Mouse (Mus musculus): ENCODE results near the gene Cxcl17. TPM values are rescaled to one million over a fixed set of nuclear protein-coding genes. Genes with fewer than 3 reads are reported as not detected.
A peak's percentile ranks its signal among the peaks of the same experiment; 100 is the strongest.

Gene Cxcl17
- polyA plus RNA-seq, 1 experiment from 2014 or later = not detected

- Histone ChIP-seq H3K4me1 (ENCODE audit: control insufficient read depth, insufficient read depth, low read length) (peaks cover 13% of the 10 kb centered on the region), H3K9ac (ENCODE audit: low read depth, low read length) (no peak overlapping the region), H3K27ac (ENCODE audit: low read depth, low read length) (no peak overlapping the region), H3K4me3 (ENCODE audit: low read depth, low read length) (no peak overlapping the region), H3K4me2 (no peak overlapping the region), H3K27me3 (ENCODE audit: control insufficient read depth, insufficient read depth, low read length) (peaks cover 10% of the 10 kb centered on the region; the same call in 1 of the 2 replicates), H3K36me3 (ENCODE audit: control insufficient read depth, insufficient read depth, low read length) (peaks cover 2% of the 10 kb centered on the region; the same call in 1 of the 2 replicates), H3K9me3 (replicated peaks; ENCODE audit: control insufficient read depth, low read length) (no peaks in the 10 kb centered on the region)
- 49% methylated on average over 8 of the region's 8 CpGs for WGBS (ENCODE audit: insufficient replicate concordance)
- ATAC-seq (replicated peaks; ENCODE audit: insufficient number of reproducible peaks, low FRiP score, low TSS enrichment) = no peak
Measured at GRCm38 (mm10) chr7:25390054-25390770, 22.5 kb downstream of the Cxcl17 start.

GRCm38 (mm10) chr7:25388916-25389315 is 23.8 kb downstream of the Cxcl17 start:
- Histone ChIP-seq H3K4me1 (ENCODE audit: control insufficient read depth, insufficient read depth, low read length) (peaks cover 5% of the 10 kb centered on the region; the same call in 1 of the 2 replicates), H3K9ac (ENCODE audit: low read depth, low read length) (no peak overlapping the region), H3K27me3 (ENCODE audit: control insufficient read depth, insufficient read depth, low read length) (peaks cover 9% of the 10 kb centered on the region; the same call in 1 of the 2 replicates), H3K27ac (ENCODE audit: low read depth, low read length) (no peak overlapping the region), H3K9me3 (replicated peaks; ENCODE audit: control insufficient read depth, low read length) (no peaks in the 10 kb centered on the region), H3K4me3 (ENCODE audit: low read depth, low read length) (no peak overlapping the region), H3K36me3 (ENCODE audit: control insufficient read depth, insufficient read depth, low read length) (peaks cover 2% of the 10 kb centered on the region; the same call in 1 of the 2 replicates), H3K4me2 (no peak overlapping the region)
- no peak for ATAC-seq (replicated peaks; ENCODE audit: insufficient number of reproducible peaks, low FRiP score, low TSS enrichment)
- WGBS (ENCODE audit: insufficient replicate concordance) = 78% methylated on average over 7 of the region's 7 CpGs

GRCm38 (mm10) chr7:25387811-25388440 is 24.8 kb downstream of the Cxcl17 start:
- Histone ChIP-seq H3K4me3 (ENCODE audit: low read depth, low read length) (no peak overlapping the region), H3K9me3 (replicated peaks; ENCODE audit: control insufficient read depth, low read length) (no peaks in the 10 kb centered on the region), H3K27me3 (ENCODE audit: control insufficient read depth, insufficient read depth, low read length) (0 out of 2 replicates have a peak, but pooled peaks cover 5% of the 10 kb centered on the region), H3K9ac (ENCODE audit: low read depth, low read length) (no peak overlapping the region), H3K27ac (ENCODE audit: low read depth, low read length) (no peak overlapping the region), H3K36me3 (ENCODE audit: control insufficient read depth, insufficient read depth, low read length) (peaks cover 2% of the 10 kb centered on the region; the same call in 1 of the 2 replicates), H3K4me2 (no peak overlapping the region), H3K4me1 (ENCODE audit: control insufficient read depth, insufficient read depth, low read length) (peaks cover 5% of the 10 kb centered on the region; the same call in 1 of the 2 replicates)
- ATAC-seq (replicated peaks; ENCODE audit: insufficient number of reproducible peaks, low FRiP score, low TSS enrichment) = no peak
- 89% methylated on average over 18 of the region's 18 CpGs for WGBS (ENCODE audit: insufficient replicate concordance)

- no peak overlapping the region for H3K4me2 ChIP-seq
- no peaks in the 10 kb centered on the region; the same call in 1 of the 2 replicates for H3K36me3 ChIP-seq (ENCODE audit: control insufficient read depth, insufficient read depth, low read length)
- no peak; the same call in 1 of the 2 replicates for ATAC-seq (replicated peaks; ENCODE audit: insufficient number of reproducible peaks, low FRiP score, low TSS enrichment)
- H3K9ac ChIP-seq (ENCODE audit: low read depth, low read length) = no peak overlapping the region
- H3K4me3 ChIP-seq (ENCODE audit: low read depth, low read length) = no peak overlapping the region
- H3K27me3 ChIP-seq (ENCODE audit: control insufficient read depth, insufficient read depth, low read length) = no peaks in the 10 kb centered on the region
- 69% methylated on average over 12 of the region's 12 CpGs for WGBS (ENCODE audit: insufficient replicate concordance)
- no peaks in the 10 kb centered on the region for H3K9me3 ChIP-seq (replicated peaks; ENCODE audit: control insufficient read depth, low read length)
- H3K4me1 ChIP-seq (ENCODE audit: control insufficient read depth, insufficient read depth, low read length) = peaks cover 5% of the 10 kb centered on the region; the same call in 1 of the 2 replicates
- peak overlapping the region; percentile 24; the same call in 1 of the 2 replicates for H3K27ac ChIP-seq (ENCODE audit: low read depth, low read length)
Measured at GRCm38 (mm10) chr7:25385850-25386555, 26.7 kb downstream of the Cxcl17 start.

- no peak for ATAC-seq (replicated peaks; ENCODE audit: insufficient number of reproducible peaks, low FRiP score, low TSS enrichment)
- H3K36me3 ChIP-seq (ENCODE audit: control insufficient read depth, insufficient read depth, low read length) = no peaks in the 10 kb centered on the region; the same call in 1 of the 2 replicates
- whole genome bisulfite sequencing (ENCODE audit: insufficient replicate concordance) = 90% methylated on average over 12 of the region's 12 CpGs
- H3K4me2 ChIP-seq = no peak overlapping the region
- no peak overlapping the region for H3K4me3 ChIP-seq (ENCODE audit: low read depth, low read length)
- no peak overlapping the region for H3K9ac ChIP-seq (ENCODE audit: low read depth, low read length)
- peaks cover 3% of the 10 kb centered on the region; the same call in 1 of the 2 replicates for H3K27me3 ChIP-seq (ENCODE audit: control insufficient read depth, insufficient read depth, low read length)
- H3K4me1 ChIP-seq (ENCODE audit: control insufficient read depth, insufficient read depth, low read length) = peaks cover 9% of the 10 kb centered on the region
- H3K27ac ChIP-seq (ENCODE audit: low read depth, low read length) = no peak overlapping the region
- no peaks in the 10 kb centered on the region for H3K9me3 ChIP-seq (replicated peaks; ENCODE audit: control insufficient read depth, low read length)
Measured at GRCm38 (mm10) chr7:25385259-25385658, 27.4 kb downstream of the Cxcl17 start.

DNA sequence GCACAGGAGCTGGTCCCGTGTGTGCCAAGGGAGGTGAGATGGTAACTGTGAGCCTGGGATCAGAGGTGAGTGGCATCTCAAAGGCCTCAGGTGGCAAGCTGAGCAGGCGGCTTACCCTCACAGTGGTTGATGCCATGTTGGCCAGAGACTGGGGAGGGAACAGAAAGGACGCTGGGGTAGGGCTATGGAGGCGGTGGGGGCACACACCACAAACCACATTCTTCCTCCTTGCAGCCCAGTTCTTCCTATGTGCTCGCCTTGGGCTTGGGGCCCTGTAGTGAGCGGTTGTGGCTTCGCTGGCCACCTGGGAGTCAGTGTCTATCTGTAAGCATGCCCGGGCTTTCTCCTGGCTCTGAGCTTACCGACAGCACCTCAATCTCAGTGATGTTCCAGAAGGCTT is 27.9 kb downstream of the Cxcl17 start:
- H3K9ac ChIP-seq (ENCODE audit: low read depth, low read length) = no peak overlapping the region
- H3K27me3 ChIP-seq (ENCODE audit: control insufficient read depth, insufficient read depth, low read length) = peaks cover 3% of the 10 kb centered on the region; the same call in 1 of the 2 replicates
- no peaks in the 10 kb centered on the region for H3K9me3 ChIP-seq (replicated peaks; ENCODE audit: control insufficient read depth, low read length)
- H3K4me1 ChIP-seq (ENCODE audit: control insufficient read depth, insufficient read depth, low read length) = peaks cover 10% of the 10 kb centered on the region
- no peaks in the 10 kb centered on the region; the same call in 1 of the 2 replicates for H3K36me3 ChIP-seq (ENCODE audit: control insufficient read depth, insufficient read depth, low read length)
- no peak for ATAC-seq (replicated peaks; ENCODE audit: insufficient number of reproducible peaks, low FRiP score, low TSS enrichment)
- H3K27ac ChIP-seq (ENCODE audit: low read depth, low read length) = no peak overlapping the region
- H3K4me2 ChIP-seq = no peak overlapping the region
- WGBS (ENCODE audit: insufficient replicate concordance) = 84% methylated on average over 9 of the region's 9 CpGs
- no peak overlapping the region for H3K4me3 ChIP-seq (ENCODE audit: low read depth, low read length)

DNA sequence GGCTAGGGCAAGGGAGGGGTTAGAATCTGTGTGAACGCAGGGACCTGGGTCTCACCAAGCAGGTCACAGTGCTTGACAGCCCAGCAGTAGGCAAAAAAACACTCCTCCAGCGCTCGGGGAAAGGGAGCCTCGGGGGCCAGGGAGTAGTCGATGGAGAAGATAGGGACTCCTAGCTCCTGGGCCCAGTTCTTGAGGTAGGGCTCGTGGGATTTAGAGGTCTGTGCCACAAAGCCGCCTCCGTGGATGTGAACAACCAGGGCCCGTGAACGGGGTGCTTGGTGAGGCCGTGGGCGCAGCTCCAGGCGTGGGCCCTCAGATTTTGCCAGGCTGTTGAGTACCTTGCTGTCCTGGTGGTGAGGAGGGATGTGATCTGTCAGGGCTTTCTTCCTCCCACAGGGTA is 28.4 kb downstream of the Cxcl17 start:
- Histone ChIP-seq H3K27me3 (ENCODE audit: control insufficient read depth, insufficient read depth, low read length) (peaks cover 3% of the 10 kb centered on the region; the same call in 1 of the 2 replicates), H3K4me2 (no peak overlapping the region), H3K4me1 (ENCODE audit: control insufficient read depth, insufficient read depth, low read length) (peaks cover 14% of the 10 kb centered on the region), H3K27ac (ENCODE audit: low read depth, low read length) (no peak overlapping the region), H3K36me3 (ENCODE audit: control insufficient read depth, insufficient read depth, low read length) (no peaks in the 10 kb centered on the region; the same call in 1 of the 2 replicates), H3K4me3 (ENCODE audit: low read depth, low read length) (no peak overlapping the region), H3K9me3 (replicated peaks; ENCODE audit: control insufficient read depth, low read length) (no peaks in the 10 kb centered on the region), H3K9ac (ENCODE audit: low read depth, low read length) (no peak overlapping the region)
- ATAC-seq (replicated peaks; ENCODE audit: insufficient number of reproducible peaks, low FRiP score, low TSS enrichment) = no peak
- 83% methylated on average over 13 of the region's 13 CpGs for WGBS (ENCODE audit: insufficient replicate concordance)

DNA sequence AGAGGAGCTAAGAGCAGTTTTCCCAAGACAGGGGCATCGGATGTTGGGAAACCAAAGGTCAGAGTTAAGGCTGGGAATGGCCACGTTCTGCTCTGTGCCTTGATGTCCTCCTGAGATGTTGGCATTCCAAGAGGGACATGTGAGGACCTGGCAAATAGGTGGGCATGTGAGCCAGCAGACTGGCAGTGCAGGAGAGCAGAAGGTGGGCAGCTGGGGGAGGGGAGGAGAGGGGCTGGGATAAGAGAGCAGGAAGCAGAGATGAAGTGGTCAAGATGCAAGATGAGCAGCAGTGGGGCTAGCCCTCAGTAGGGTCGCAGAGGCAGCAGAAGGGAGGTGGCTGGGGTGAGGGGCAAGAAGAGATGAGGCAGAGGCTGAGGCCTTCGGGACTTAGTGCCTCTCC is 28.8 kb downstream of the Cxcl17 start:
- H3K4me2 ChIP-seq = no peak overlapping the region
- WGBS (ENCODE audit: insufficient replicate concordance) = 64% methylated on average over 4 of the region's 4 CpGs
- no peak overlapping the region for H3K4me3 ChIP-seq (ENCODE audit: low read depth, low read length)
- peaks cover 3% of the 10 kb centered on the region; the same call in 1 of the 2 replicates for H3K27me3 ChIP-seq (ENCODE audit: control insufficient read depth, insufficient read depth, low read length)
- no peak overlapping the region for H3K9ac ChIP-seq (ENCODE audit: low read depth, low read length)
- no peaks in the 10 kb centered on the region for H3K9me3 ChIP-seq (replicated peaks; ENCODE audit: control insufficient read depth, low read length)
- ATAC-seq (replicated peaks; ENCODE audit: insufficient number of reproducible peaks, low FRiP score, low TSS enrichment) = no peak
- no peak overlapping the region for H3K27ac ChIP-seq (ENCODE audit: low read depth, low read length)
- peaks cover 17% of the 10 kb centered on the region for H3K4me1 ChIP-seq (ENCODE audit: control insufficient read depth, insufficient read depth, low read length)
- no peaks in the 10 kb centered on the region; the same call in 1 of the 2 replicates for H3K36me3 ChIP-seq (ENCODE audit: control insufficient read depth, insufficient read depth, low read length)
